Comparison of ENCODE assay signal across 27 mouse cellular contexts in the genomic region with DNA sequence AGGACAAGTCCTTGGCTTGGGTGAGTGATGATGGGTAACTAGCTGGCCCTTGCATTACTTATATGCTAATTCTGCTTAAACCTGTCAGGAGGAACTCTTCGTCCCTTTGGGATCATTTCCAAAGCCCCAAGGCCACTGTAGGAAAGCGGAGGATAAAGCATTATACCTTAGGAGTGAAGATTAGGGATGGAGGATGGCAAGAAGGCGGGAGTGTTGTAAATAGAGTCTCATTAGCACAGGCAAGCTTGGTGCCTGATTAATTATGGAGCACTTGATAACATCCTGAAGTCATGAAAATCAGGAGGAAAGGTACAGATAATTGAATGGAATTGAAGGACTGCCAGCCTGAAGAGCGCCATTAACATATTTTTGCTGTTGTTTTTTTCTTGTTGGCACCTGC.
"Had no signal": no experiment of that assay in that cellular context is flagged by ENCODE, and none has a peak within 500 bp of the region (broad histone marks: within the 10 kb centered on the region; RNA-seq: fewer than 3 reads in every experiment).

No protein-coding gene starts in this region.

- H3K4me1 ChIP-seq: heart, embryonic 10.5 days; heart, embryonic 12.5 days; hindbrain, embryonic 10.5 days; hindbrain, embryonic 12.5 days; kidney, embryonic 15.5 days; limb, embryonic 13.5 days; limb, embryonic 15.5 days; liver, embryonic 12.5 days had no signal

- H3K9me3 ChIP-seq: heart, embryonic 10.5 days; heart, embryonic 12.5 days; hindbrain, embryonic 10.5 days; hindbrain, embryonic 12.5 days; kidney, embryonic 15.5 days; limb, embryonic 13.5 days; limb, embryonic 15.5 days; liver, embryonic 12.5 days had no signal

- H3K9ac ChIP-seq: heart, embryonic 12.5 days; hindbrain, embryonic 12.5 days; hindbrain, embryonic 14.5 days; kidney, embryonic 15.5 days; limb, embryonic 13.5 days; limb, embryonic 15.5 days; liver, embryonic 12.5 days; liver, embryonic 14.5 days had no signal

- H3K4me2 ChIP-seq: heart, embryonic 12.5 days; hindbrain, embryonic 12.5 days; hindbrain, embryonic 14.5 days; kidney, embryonic 15.5 days; limb, embryonic 13.5 days; limb, embryonic 15.5 days; liver, embryonic 12.5 days had no signal

- H3K4me3 ChIP-seq: gastrocnemius, adult 2 months; heart, embryonic 10.5 days; heart, embryonic 12.5 days; hindbrain, embryonic 10.5 days; hindbrain, embryonic 12.5 days; kidney, embryonic 15.5 days; limb, embryonic 13.5 days; limb, embryonic 15.5 days; liver, embryonic 12.5 days had no signal

- H3K36me3 ChIP-seq: heart, embryonic 10.5 days; heart, embryonic 12.5 days; hindbrain, embryonic 10.5 days; hindbrain, embryonic 12.5 days; kidney, embryonic 15.5 days; limb, embryonic 13.5 days; limb, embryonic 15.5 days; liver, embryonic 12.5 days had no signal

- ATAC-seq: hindbrain, embryonic 16.5 days; intestine, embryonic 16.5 days; liver, embryonic 12.5 days had no signal

- H3K27me3 ChIP-seq: heart, embryonic 12.5 days; hindbrain, embryonic 12.5 days; kidney, embryonic 15.5 days; limb, embryonic 13.5 days; limb, embryonic 15.5 days; liver, embryonic 12.5 days had no signal

- DNase-seq: gastrocnemius, adult 2 months; gastrocnemius, postnatal 10 days; gastrocnemius, postnatal 25 days; heart, adult 18-20 months; heart, postnatal 10 days; heart, postnatal 4 days; kidney, adult 11 months; kidney, adult 2 months; kidney, adult 9 months; kidney, postnatal 14 days; kidney, postnatal 36 days; layer of hippocampus, adult 9-11 months; layer of hippocampus, postnatal 36 days; left cerebral cortex, postnatal 4 days had no signal

- H3K27ac ChIP-seq: gastrocnemius, adult 2 months; heart, embryonic 10.5 days; hindbrain, embryonic 10.5 days; hindbrain, embryonic 12.5 days; hindbrain, embryonic 14.5 days; kidney, embryonic 15.5 days; kidney, postnatal 0 days; limb, embryonic 13.5 days; limb, embryonic 15.5 days; liver, embryonic 12.5 days; liver, embryonic 14.5 days had no signal
